Mouse (Mus musculus) liver (tissue): ENCODE results near the gene Dpm2.

Experiments used
- DNase-seq: peaks from one replicate; pipeline ENCODE4 v3.0.0-alpha.2; 2020; ENCODE audit warnings: mixed read lengths

Dpm2 gene

GRCm38 (mm10) chr2:32617109-32617508, 46.5 kb downstream of the Dpm2 start:
- DNase-seq: no peak

- DNase-seq: peak; percentile 38
These were observed 46.9 kb downstream of the Dpm2 start for GRCm38 (mm10) chr2:32617601-32618000.

GRCm38 (mm10) chr2:32618051-32618450, 47.4 kb downstream of the Dpm2 start:
- no peak for DNase-seq

GRCm38 (mm10) chr2:32620682-32621516, 50.2 kb downstream of the Dpm2 start:
- DNase-seq: peak; percentile 42

- no peak for DNase-seq
These were observed 50.8 kb downstream of the Dpm2 start, which contains the start of gene Ak1 for GRCm38 (mm10) chr2:32621517-32621859. Ak1 (plus strand) TSS chr2:32621758.
